Mouse (Mus musculus): ENCODE results near the gene Ncmap. TPM values are rescaled to one million over a fixed set of nuclear protein-coding genes. Genes with fewer than 3 reads are reported as not detected.
A peak's percentile ranks its signal among the peaks of the same experiment; 100 is the strongest.

The Ncmap gene
- polyA plus RNA-seq, 1 experiment from 2014 or later: 0.41 TPM

DNA sequence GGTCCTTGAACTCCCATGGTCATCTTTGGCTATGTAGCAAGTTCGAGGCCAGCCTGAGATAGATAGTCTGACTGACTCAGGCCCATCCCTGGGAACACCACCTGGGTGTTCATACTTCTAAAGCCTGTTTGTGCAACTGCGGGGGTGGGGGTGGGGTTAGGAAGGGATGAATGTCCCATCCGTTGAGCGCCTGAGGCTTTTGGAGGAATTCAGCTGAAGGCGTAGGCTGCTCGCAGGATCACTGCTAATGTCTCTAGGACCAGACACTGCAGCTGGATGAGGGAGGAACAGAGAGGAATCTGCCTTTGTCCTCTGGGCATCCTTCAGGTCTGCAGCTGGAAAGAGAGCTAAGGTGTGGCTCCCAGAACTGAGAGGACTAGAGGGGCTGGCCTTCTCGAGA lies 3.4 kb downstream of the Ncmap start:
- no peaks in the 10 kb centered on the region for H3K4me1 ChIP-seq (ENCODE audit: control insufficient read depth, insufficient read depth, low read length)
- no peak overlapping the region for H3K27ac ChIP-seq (ENCODE audit: low read depth, low read length)
- H3K9me3 ChIP-seq (replicated peaks; ENCODE audit: control insufficient read depth, low read length): no peaks in the 10 kb centered on the region
- 76% methylated on average over 7 of the region's 7 CpGs for WGBS
- no peak overlapping the region for H3K4me2 ChIP-seq (ENCODE audit: low read length)
- H3K36me3 ChIP-seq (ENCODE audit: control insufficient read depth, insufficient read depth, low read length): no peaks in the 10 kb centered on the region
- no peak overlapping the region for H3K4me3 ChIP-seq (ENCODE audit: low read depth, low read length)
- ATAC-seq: no peak
- no peak for DNase-seq (ENCODE audit: low spot score)
- no peak overlapping the region for H3K9ac ChIP-seq (ENCODE audit: low read length)
- peaks cover 18% of the 10 kb centered on the region for H3K27me3 ChIP-seq (replicated peaks; ENCODE audit: control insufficient read depth, insufficient read depth, low read length)

- 82% methylated on average over 6 of the region's 6 CpGs for WGBS
- Histone ChIP-seq H3K27me3 (replicated peaks; ENCODE audit: control insufficient read depth, insufficient read depth, low read length) (peaks cover 10% of the 10 kb centered on the region), H3K4me3 (ENCODE audit: low read depth, low read length) (no peak overlapping the region), H3K4me1 (ENCODE audit: control insufficient read depth, insufficient read depth, low read length) (no peaks in the 10 kb centered on the region), H3K36me3 (ENCODE audit: control insufficient read depth, insufficient read depth, low read length) (no peaks in the 10 kb centered on the region), H3K4me2 (ENCODE audit: low read length) (no peak overlapping the region), H3K9ac (ENCODE audit: low read length) (no peak overlapping the region), H3K27ac (ENCODE audit: low read depth, low read length) (no peak overlapping the region), H3K9me3 (replicated peaks; ENCODE audit: control insufficient read depth, low read length) (no peaks in the 10 kb centered on the region)
- DNase-seq (ENCODE audit: low spot score) (no peak), ATAC-seq (no peak)
Observed at GRCm38 (mm10) chr4:135393381-135393780, 4.6 kb downstream of the Ncmap start.

DNA sequence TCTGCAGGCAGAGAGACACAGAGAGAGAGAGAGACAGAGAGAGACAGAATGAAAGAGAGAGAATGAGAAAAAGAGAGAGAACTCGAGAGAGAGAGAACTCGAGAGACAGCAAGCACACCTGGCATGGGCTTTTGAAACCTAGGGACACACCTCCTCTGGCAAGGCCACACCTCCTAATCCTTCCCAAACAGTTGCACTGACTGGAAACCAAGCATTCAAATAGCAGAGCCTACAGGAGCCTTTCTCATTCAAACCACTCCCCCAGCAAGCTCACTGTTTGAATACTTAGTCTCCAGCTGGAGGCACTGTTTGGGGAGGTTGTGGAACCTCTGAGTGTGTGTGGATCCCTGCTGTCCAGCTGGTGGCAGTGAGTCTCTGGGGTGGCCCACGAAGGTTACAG lies 5.2 kb downstream of the Ncmap start:
- no peak for ATAC-seq

DNA sequence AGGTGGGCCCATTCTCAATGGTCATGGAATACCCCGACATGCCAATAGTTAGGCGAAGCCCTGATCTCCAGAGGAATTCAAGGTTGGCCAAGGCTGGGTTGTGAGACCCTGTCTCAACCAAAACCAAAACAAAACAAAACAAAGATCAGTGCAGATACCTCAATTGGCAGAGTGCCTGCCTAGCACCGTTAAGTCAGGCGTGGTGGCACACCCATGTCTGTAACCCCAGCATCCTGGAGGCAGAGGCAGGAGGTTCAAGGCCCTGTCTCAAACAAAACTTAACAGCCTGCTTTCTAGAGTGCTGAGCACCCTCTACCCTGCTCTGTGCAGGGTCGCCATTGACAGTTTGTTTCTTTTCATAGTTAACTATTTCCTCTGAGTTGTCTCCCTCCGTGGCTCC lies 7.0 kb downstream of the Ncmap start:
- no peaks in the 10 kb centered on the region for H3K27me3 ChIP-seq (replicated peaks; ENCODE audit: control insufficient read depth, insufficient read depth, low read length)
- no peak for ATAC-seq
- WGBS: 77% methylated on average over 6 of the region's 6 CpGs

More for the DNA sequence above, 5.2 kb downstream of the Ncmap start:
- DNase-seq (ENCODE audit: low spot score): no peak
- Histone ChIP-seq H3K4me3 (ENCODE audit: low read depth, low read length) (no peak overlapping the region), H3K9me3 (replicated peaks; ENCODE audit: control insufficient read depth, low read length) (no peaks in the 10 kb centered on the region), H3K27ac (ENCODE audit: low read depth, low read length) (no peak overlapping the region), H3K36me3 (ENCODE audit: control insufficient read depth, insufficient read depth, low read length) (no peaks in the 10 kb centered on the region), H3K4me1 (ENCODE audit: control insufficient read depth, insufficient read depth, low read length) (no peaks in the 10 kb centered on the region), H3K4me2 (ENCODE audit: low read length) (no peak overlapping the region), H3K9ac (ENCODE audit: low read length) (no peak overlapping the region), H3K27me3 (replicated peaks; ENCODE audit: control insufficient read depth, insufficient read depth, low read length) (peaks cover 4% of the 10 kb centered on the region; the same call in 1 of the 2 replicates)
- 77% methylated on average over 3 of the region's 3 CpGs for WGBS

DNA sequence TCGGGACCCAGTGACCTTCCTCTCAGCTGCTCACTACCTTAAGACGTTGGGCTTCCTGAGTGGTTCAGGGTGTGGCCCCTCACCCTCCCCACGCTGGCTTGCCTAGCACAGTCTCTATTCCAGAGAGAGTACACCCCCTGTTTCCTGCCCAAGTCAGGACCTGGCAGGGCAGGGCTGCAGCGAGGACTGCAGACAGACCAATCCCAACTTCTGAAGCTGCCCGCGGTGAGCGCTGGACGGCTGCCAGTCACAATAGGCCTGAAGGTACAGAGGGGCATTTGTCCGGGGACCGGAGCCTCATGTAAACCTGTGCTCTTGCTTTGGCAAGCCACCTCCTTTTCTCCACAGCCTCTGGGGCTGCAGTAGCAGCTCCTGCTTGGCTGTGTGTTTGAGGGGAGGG lies 12.4 kb downstream of the Ncmap start:
- DNase-seq (ENCODE audit: low spot score) (no peak), ATAC-seq (no peak; the same call in 1 of the 2 replicates)
- Histone ChIP-seq H3K4me3 (ENCODE audit: low read depth, low read length) (no peak overlapping the region), H3K4me1 (ENCODE audit: control insufficient read depth, insufficient read depth, low read length) (no peaks in the 10 kb centered on the region), H3K27me3 (replicated peaks; ENCODE audit: control insufficient read depth, insufficient read depth, low read length) (no peaks in the 10 kb centered on the region), H3K9ac (ENCODE audit: low read length) (no peak overlapping the region), H3K9me3 (replicated peaks; ENCODE audit: control insufficient read depth, low read length) (no peaks in the 10 kb centered on the region), H3K4me2 (ENCODE audit: low read length) (no peak overlapping the region), H3K36me3 (ENCODE audit: control insufficient read depth, insufficient read depth, low read length) (no peaks in the 10 kb centered on the region), H3K27ac (ENCODE audit: low read depth, low read length) (no peak overlapping the region)
- 45% methylated on average over 10 of the region's 10 CpGs for WGBS

More for the DNA sequence above, 7.0 kb downstream of the Ncmap start:
- H3K9me3 ChIP-seq (replicated peaks; ENCODE audit: control insufficient read depth, low read length): no peaks in the 10 kb centered on the region
- no peaks in the 10 kb centered on the region for H3K36me3 ChIP-seq (ENCODE audit: control insufficient read depth, insufficient read depth, low read length)
- H3K9ac ChIP-seq (ENCODE audit: low read length): no peak overlapping the region
- no peak overlapping the region for H3K4me2 ChIP-seq (ENCODE audit: low read length)
- no peak for DNase-seq (ENCODE audit: low spot score)
- no peak overlapping the region for H3K4me3 ChIP-seq (ENCODE audit: low read depth, low read length)
- no peak overlapping the region for H3K27ac ChIP-seq (ENCODE audit: low read depth, low read length)
- H3K4me1 ChIP-seq (ENCODE audit: control insufficient read depth, insufficient read depth, low read length): no peaks in the 10 kb centered on the region

- 4% methylated on average over 14 of the region's 14 CpGs for WGBS
Observed at GRCm38 (mm10) chr4:135382316-135382715, 15.7 kb downstream of the Ncmap start.

DNA sequence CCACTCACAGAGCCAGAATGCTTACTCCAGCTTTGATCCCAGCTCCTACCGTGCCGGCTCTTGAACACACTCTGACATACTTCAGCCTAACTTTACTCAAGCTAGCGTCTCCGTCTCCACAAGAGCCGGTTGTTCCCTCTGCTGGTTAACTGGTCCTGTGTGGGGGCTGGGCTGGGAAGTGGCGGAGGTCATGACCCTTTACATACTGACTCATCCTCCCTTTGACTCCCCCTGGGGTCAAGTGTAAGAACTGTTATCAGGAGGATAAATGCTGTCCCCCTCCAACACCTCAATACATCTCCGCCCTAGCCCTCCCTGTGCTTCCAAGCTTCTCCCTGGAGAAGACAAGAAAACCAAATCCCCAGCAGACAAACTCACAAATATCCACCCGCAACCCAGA lies 16.7 kb downstream of the Ncmap start:
- Histone ChIP-seq H3K9me3 (replicated peaks; ENCODE audit: control insufficient read depth, low read length) (no peaks in the 10 kb centered on the region), H3K4me2 (ENCODE audit: low read length) (no peak overlapping the region), H3K27ac (ENCODE audit: low read depth, low read length) (no peak overlapping the region), H3K4me3 (ENCODE audit: low read depth, low read length) (no peak overlapping the region), H3K4me1 (ENCODE audit: control insufficient read depth, insufficient read depth, low read length) (no peaks in the 10 kb centered on the region), H3K9ac (ENCODE audit: low read length) (no peak overlapping the region), H3K36me3 (ENCODE audit: control insufficient read depth, insufficient read depth, low read length) (no peaks in the 10 kb centered on the region), H3K27me3 (replicated peaks; ENCODE audit: control insufficient read depth, insufficient read depth, low read length) (no peaks in the 10 kb centered on the region)
- ATAC-seq: no peak
- DNase-seq (ENCODE audit: low spot score): no peak
- 62% methylated on average over 8 of the region's 8 CpGs for WGBS

More at GRCm38 (mm10) chr4:135382316-135382715, 15.7 kb downstream of the Ncmap start:
- Histone ChIP-seq H3K27ac (ENCODE audit: low read depth, low read length) (no peak overlapping the region), H3K27me3 (replicated peaks; ENCODE audit: control insufficient read depth, insufficient read depth, low read length) (no peaks in the 10 kb centered on the region), H3K4me1 (ENCODE audit: control insufficient read depth, insufficient read depth, low read length) (no peaks in the 10 kb centered on the region), H3K4me2 (ENCODE audit: low read length) (no peak overlapping the region), H3K36me3 (ENCODE audit: control insufficient read depth, insufficient read depth, low read length) (no peaks in the 10 kb centered on the region), H3K9ac (ENCODE audit: low read length) (no peak overlapping the region), H3K4me3 (ENCODE audit: low read depth, low read length) (no peak overlapping the region), H3K9me3 (replicated peaks; ENCODE audit: control insufficient read depth, low read length) (no peaks in the 10 kb centered on the region)
- no peak for ATAC-seq
- DNase-seq (ENCODE audit: low spot score): peak; percentile 92

- Histone ChIP-seq H3K9me3 (replicated peaks; ENCODE audit: control insufficient read depth, low read length) (peaks cover 3% of the 10 kb centered on the region; the same call in 1 of the 2 replicates), H3K4me2 (ENCODE audit: low read length) (no peak overlapping the region), H3K27me3 (replicated peaks; ENCODE audit: control insufficient read depth, insufficient read depth, low read length) (no peaks in the 10 kb centered on the region), H3K9ac (ENCODE audit: low read length) (no peak overlapping the region), H3K36me3 (ENCODE audit: control insufficient read depth, insufficient read depth, low read length) (no peaks in the 10 kb centered on the region), H3K4me1 (ENCODE audit: control insufficient read depth, insufficient read depth, low read length) (no peaks in the 10 kb centered on the region), H3K4me3 (ENCODE audit: low read depth, low read length) (no peak overlapping the region), H3K27ac (ENCODE audit: low read depth, low read length) (no peak overlapping the region)
- ATAC-seq (no peak), DNase-seq (ENCODE audit: low spot score) (no peak)
- 84% methylated on average over 11 of the region's 11 CpGs for WGBS
Observed at GRCm38 (mm10) chr4:135377241-135377640, 20.8 kb downstream of the Ncmap start.

GRCm38 (mm10) chr4:135375444-135375843 lies 22.6 kb downstream of the Ncmap start:
- no peak overlapping the region for H3K27ac ChIP-seq (ENCODE audit: low read depth, low read length)
- ATAC-seq (no peak), DNase-seq (ENCODE audit: low spot score) (no peak)
- no peaks in the 10 kb centered on the region for H3K4me1 ChIP-seq (ENCODE audit: control insufficient read depth, insufficient read depth, low read length)
- no peak overlapping the region for H3K4me2 ChIP-seq (ENCODE audit: low read length)
- H3K9me3 ChIP-seq (replicated peaks; ENCODE audit: control insufficient read depth, low read length): peaks cover 3% of the 10 kb centered on the region; the same call in 1 of the 2 replicates
- no peak overlapping the region for H3K4me3 ChIP-seq (ENCODE audit: low read depth, low read length)
- 64% methylated on average over 3 of the region's 3 CpGs for WGBS
- H3K9ac ChIP-seq (ENCODE audit: low read length): no peak overlapping the region
- no peaks in the 10 kb centered on the region for H3K36me3 ChIP-seq (ENCODE audit: control insufficient read depth, insufficient read depth, low read length)
- no peaks in the 10 kb centered on the region for H3K27me3 ChIP-seq (replicated peaks; ENCODE audit: control insufficient read depth, insufficient read depth, low read length)
